Mouse (Mus musculus): ENCODE data around the gene Dcst1.

The Dcst1 gene

GRCm38 (mm10) chr3:89315195-89315929, 49.7 kb downstream of the Dcst1 start:
- in situ Hi-C loops (cut with MboI, MseI), result loop anchor here in 1 of 2 experiments (5.0 kb wide), 2 partner anchors 68 to 167 kb away; partner anchors contain the start of genes Krtcap2 and Trim46

- in situ Hi-C loops (cut with MboI, MseI), result loop anchor here in 1 of 2 experiments (5.0 kb wide), 2 partner anchors 67 to 168 kb away; partner anchors contain the start of genes Krtcap2 and Trim46
Observed at GRCm38 (mm10) chr3:89314791-89315190, 50.3 kb downstream of the Dcst1 start.

- in situ Hi-C loops (cut with MboI, MseI), result no loop called here
Observed at GRCm38 (mm10) chr3:89314340-89314739, 50.7 kb downstream of the Dcst1 start.

DNA sequence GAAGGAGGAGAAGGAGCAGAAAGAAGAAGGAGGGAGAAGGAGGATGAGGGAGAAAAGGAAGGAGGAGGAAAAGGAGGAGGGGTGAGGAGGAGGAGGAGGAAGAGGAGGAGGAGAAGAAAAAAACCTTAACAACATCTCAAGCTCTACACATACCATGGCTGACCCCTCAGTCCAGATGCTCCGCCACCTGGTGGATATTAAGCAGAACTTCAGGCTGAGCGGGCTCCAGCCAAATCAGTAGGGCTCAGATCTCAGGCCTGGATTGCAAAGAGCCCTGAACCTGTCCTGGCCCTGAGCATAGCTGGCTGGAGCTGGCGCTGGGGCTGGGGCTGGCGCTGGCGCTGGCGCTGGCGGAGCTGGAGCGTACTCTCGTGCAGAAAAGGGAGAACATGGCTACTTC, 57.0 kb downstream of the Dcst1 start:
- in situ Hi-C loops (cut with MboI, MseI), result loop anchor here in 1 of 2 experiments (5.0 kb wide), 1 partner anchor 61 kb away; the partner anchor contains the start of genes Krtcap2 and Trim46

DNA sequence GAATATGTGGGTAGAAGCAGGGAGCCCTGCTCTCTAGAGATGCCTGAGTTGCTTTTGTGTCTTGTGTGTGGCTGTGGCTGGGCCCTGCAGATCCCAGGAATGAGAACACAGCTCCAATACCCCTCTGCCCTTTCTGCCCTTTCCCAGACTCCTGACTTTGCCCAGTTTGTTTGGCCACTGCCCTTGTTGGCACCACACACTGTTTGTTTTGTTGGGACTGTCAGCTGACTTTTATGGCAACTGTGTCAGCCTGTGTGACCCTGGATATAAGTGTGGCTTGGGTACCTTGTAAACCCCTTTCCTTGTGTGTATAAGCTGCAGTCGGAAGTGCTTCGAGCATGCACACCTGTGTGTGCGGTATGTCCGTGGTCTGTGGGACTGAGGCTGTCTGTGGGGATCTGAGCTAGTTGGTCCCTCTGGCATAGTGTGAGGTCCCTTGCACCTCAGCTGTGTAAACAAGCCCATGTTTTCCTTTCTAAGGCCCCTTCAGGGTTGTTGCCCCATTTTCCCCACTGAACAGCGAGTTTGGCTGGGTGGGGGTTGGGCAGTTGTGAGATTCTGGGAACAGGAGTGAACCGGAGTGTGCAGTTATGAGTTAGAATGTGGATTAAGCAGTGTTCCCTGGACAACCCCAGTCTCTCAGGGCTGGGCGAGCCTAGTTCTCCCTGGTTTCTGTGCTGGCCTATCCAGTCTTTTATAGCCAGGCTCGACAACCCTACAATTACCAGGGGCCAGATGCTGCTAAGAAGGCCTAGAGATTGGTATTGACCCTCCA, 59.3 kb downstream of the Dcst1 start:
- in situ Hi-C loops (cut with MboI, MseI), result loop anchor here in 1 of 2 experiments (5.0 kb wide), 1 partner anchor 58 kb away; the partner anchor contains the start of genes Krtcap2 and Trim46

DNA sequence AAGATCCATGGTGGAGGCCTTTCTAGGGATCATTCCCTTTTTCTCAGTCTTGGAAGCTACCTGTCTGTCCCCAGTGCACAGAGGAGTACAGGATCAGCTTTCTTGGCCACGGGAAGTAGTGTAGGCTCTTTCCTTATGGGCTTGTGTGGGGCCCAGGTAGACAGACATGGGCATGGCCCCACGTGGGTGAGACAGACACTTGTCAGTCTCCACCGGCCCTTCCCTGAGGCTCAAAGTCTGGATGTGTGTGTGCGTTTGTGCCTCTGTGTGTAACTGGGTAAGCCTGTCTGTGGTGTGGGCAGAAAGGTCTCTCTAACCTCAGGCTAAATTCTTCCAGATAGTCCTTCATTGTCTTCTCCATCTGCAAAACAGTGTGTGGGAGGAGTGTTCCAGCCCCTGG, 59.9 kb downstream of the Dcst1 start:
- in situ Hi-C loops (cut with MboI, MseI), result loop anchor here in 1 of 2 experiments (5.0 kb wide), 1 partner anchor 58 kb away; the partner anchor contains the start of genes Krtcap2 and Trim46

GRCm38 (mm10) chr3:89304440-89304839, 60.6 kb downstream of the Dcst1 start:
- in situ Hi-C loops (cut with MboI, MseI), result no loop called here

- in situ Hi-C loops (cut with MboI, MseI), result no loop called here
Observed at GRCm38 (mm10) chr3:89300514-89300913, 64.5 kb downstream of the Dcst1 start.

All from T-helper 17 cell (primary cell).